In genomic region chr8:115395840-115396239, GRCm38 (mm10) we compare ENCODE assay signal across 14 mouse cellular contexts.
DNase-seq lines count a peak whose midpoint lies in the region; ATAC-seq and TF ChIP-seq lines count a peak whose summit lies in the region.
"Had no signal": no experiment of that assay in that cellular context is flagged by ENCODE, and none has a peak within 500 bp of the region (broad histone marks: within the 10 kb centered on the region; RNA-seq: fewer than 3 reads in every experiment).

No protein-coding gene starts in this region.

- H3K4me2 ChIP-seq in kidney, embryonic 15.5 days = no peak overlapping the region
- H3K4me2 ChIP-seq: heart, embryonic 12.5 days; hindbrain, embryonic 13.5 days had no signal

- H3K9me3 ChIP-seq in kidney, embryonic 15.5 days (replicated peaks) = no peaks in the 10 kb centered on the region
- H3K9me3 ChIP-seq: hindbrain, embryonic 13.5 days had no signal

- H3K27ac ChIP-seq in kidney, adult 2 months (ENCODE audit: insufficient read depth, low read depth, low read length) = no peak overlapping the region
- no peak overlapping the region for H3K27ac ChIP-seq in kidney, embryonic 15.5 days
- H3K27ac ChIP-seq: hindbrain, embryonic 13.5 days; macrophage had no signal

- TF ChIP-seq POLR2A in kidney, adult 2 months (IDR thresholded peaks at IDR 0.05; ENCODE audit: low read depth, low read length) = no peak

- 72% methylated on average over 5 of the region's 5 CpGs for WGBS in kidney, adult 2 months
- WGBS in kidney, embryonic 15.5 days = 76% methylated on average over 5 of the region's 5 CpGs

- H3K4me1 ChIP-seq in kidney, adult 2 months (ENCODE audit: control insufficient read depth, insufficient read depth, low read length) = no peaks in the 10 kb centered on the region
- no peaks in the 10 kb centered on the region for H3K4me1 ChIP-seq in kidney, embryonic 15.5 days
- H3K4me1 ChIP-seq: heart, embryonic 12.5 days; hindbrain, embryonic 13.5 days had no signal

- peak; percentile 63 for TF ChIP-seq CTCF in kidney, adult 2 months (conservative IDR thresholded peaks at IDR 0.05; ENCODE audit: insufficient read depth, insufficient read length, low read depth, low read length)

- no peaks in the 10 kb centered on the region for H3K27me3 ChIP-seq in kidney, adult 2 months (replicated peaks; ENCODE audit: control insufficient read depth, insufficient read depth, low read length)
- peaks cover 5% of the 10 kb centered on the region; the same call in 1 of the 2 replicates for H3K27me3 ChIP-seq in kidney, embryonic 15.5 days

- no peak for ATAC-seq in kidney, embryonic 15.5 days (replicated peaks; ENCODE audit: low FRiP score)
- ATAC-seq: activated CD4-positive, CD25-positive, alpha-beta regulatory T cell, adult 4 months had no signal

- peak; percentile 38 for DNase-seq in adrenal gland, postnatal 14 days
- no peak for DNase-seq in adrenal gland, adult 18-20 months (ENCODE audit: low spot score in 2 of 2)
- peak; percentile 21 for DNase-seq in kidney, adult 2 months
- DNase-seq in lung, postnatal 10 days = peak; percentile 21
- DNase-seq in lung, postnatal 4 days = no peak
- peak; percentile 21 for DNase-seq in lung, postnatal 36 days
- no peak for DNase-seq in thymus, postnatal 25 days
- DNase-seq: cerebellum, postnatal 36 days; thymus, adult 2 months had no signal

- H3K4me3 ChIP-seq in kidney, adult 2 months (ENCODE audit: insufficient read depth, low read depth, low read length) = no peak overlapping the region
- H3K4me3 ChIP-seq in kidney, embryonic 15.5 days (replicated peaks) = no peak overlapping the region
- H3K4me3 ChIP-seq: heart, embryonic 12.5 days; hindbrain, embryonic 13.5 days had no signal

- no peak overlapping the region for H3K9ac ChIP-seq in kidney, embryonic 15.5 days
- H3K9ac ChIP-seq: heart, embryonic 12.5 days; hindbrain, embryonic 13.5 days had no signal

- H3K36me3 ChIP-seq in kidney, adult 2 months (ENCODE audit: control insufficient read depth, insufficient read depth, low read length) = no peaks in the 10 kb centered on the region
- H3K36me3 ChIP-seq in kidney, embryonic 15.5 days = no peaks in the 10 kb centered on the region
- H3K36me3 ChIP-seq: heart, embryonic 12.5 days; hindbrain, embryonic 13.5 days had no signal

Comparison
In these comparisons a context has a peak if more than half of its experiments do, and no peak if none do; other contexts are left out.
1. DNase-seq: peak in adrenal gland, postnatal 14 days (single experiment), kidney, adult 2 months (single experiment), lung, postnatal 10 days (single experiment) and lung, postnatal 36 days (single experiment); none in adrenal gland, adult 18-20 months (0 of 2), lung, postnatal 4 days (0 of 2) and thymus, postnatal 25 days (single experiment).